8 mouse cellular contexts compared by ENCODE assay signal in the genomic region with DNA sequence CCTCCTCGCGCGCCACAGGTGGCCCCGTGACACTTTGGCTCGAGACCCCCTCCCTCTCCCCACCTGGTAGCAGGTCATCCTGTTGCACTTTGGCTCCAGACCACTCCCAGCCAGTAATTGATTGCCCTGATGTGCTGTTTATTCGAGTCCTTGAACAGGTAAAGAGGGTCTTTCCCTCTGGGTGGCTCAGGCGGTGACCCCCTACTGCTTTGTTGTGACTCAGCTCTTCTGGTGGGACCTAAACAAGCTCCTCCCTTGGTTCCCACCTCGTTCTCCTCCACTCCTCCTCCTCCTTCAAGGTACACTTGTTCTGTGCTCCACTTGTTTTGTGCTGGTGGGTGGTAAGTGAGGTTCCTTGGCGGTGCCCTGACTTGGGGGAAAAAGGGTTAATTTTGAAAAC. TPM values are rescaled to one million over a fixed set of nuclear protein-coding genes. Genes with fewer than 3 reads are reported as not detected.
DNase-seq lines count a peak whose midpoint lies in the region; ATAC-seq and TF ChIP-seq lines count a peak whose summit lies in the region.

No protein-coding gene starts in this region.

- no peak overlapping the region for H3K27ac ChIP-seq in thymus, adult 2 months (ENCODE audit: control insufficient read depth, insufficient read depth, low read length)
- no peak overlapping the region for H3K27ac ChIP-seq in limb, embryonic 15.5 days

- H3K27me3 ChIP-seq in thymus, adult 2 months (ENCODE audit: control insufficient read depth, insufficient read depth, low read length) = no peaks in the 10 kb centered on the region
- no peaks in the 10 kb centered on the region for H3K27me3 ChIP-seq in limb, embryonic 15.5 days

- TF ChIP-seq CTCF in thymus, adult 2 months (IDR thresholded peaks at IDR 0.05; ENCODE audit: borderline replicate concordance, control insufficient read depth, extremely low read depth, insufficient read depth, low read length, poor library complexity) = no peak

- peak; percentile 14 for DNase-seq in embryo, embryonic 10.5 days (ENCODE audit: low spot score)
- DNase-seq in embryo, embryonic 11 days = no peak
- DNase-seq in thymus, postnatal 4 days = peak; percentile 12
- no peak for DNase-seq in thymus, adult 2 months
- DNase-seq in layer of hippocampus, postnatal 14 days (ENCODE audit: low spot score in 2 of 2) = no peak
- no peak for DNase-seq in adrenal gland, adult 2 months
- no peak for DNase-seq in spleen, adult 18-20 months

- no peak overlapping the region for H3K9ac ChIP-seq in limb, embryonic 15.5 days

- WGBS in thymus, adult 2 months = 34% methylated on average over 9 of the region's 9 CpGs
- WGBS in limb, embryonic 15.5 days = 23% methylated on average over 9 of the region's 9 CpGs

- H3K4me2 ChIP-seq in limb, embryonic 15.5 days = peak overlapping the region; percentile 79

- no peak for TF ChIP-seq POLR2A in thymus, adult 2 months (IDR thresholded peaks at IDR 0.05; ENCODE audit: control insufficient read depth, extremely low read depth, insufficient read depth, low read length, poor library complexity)

- H3K4me3 ChIP-seq in thymus, adult 2 months (ENCODE audit: control insufficient read depth, insufficient read depth, low read length) = no peak overlapping the region
- H3K4me3 ChIP-seq in limb, embryonic 15.5 days = peak overlapping the region; percentile 60

- peaks cover 6% of the 10 kb centered on the region; the same call in 1 of the 2 replicates for H3K4me1 ChIP-seq in thymus, adult 2 months (replicated peaks; ENCODE audit: control insufficient read depth, insufficient read depth, low read length)
- peaks cover 2% of the 10 kb centered on the region; the same call in 1 of the 2 replicates for H3K4me1 ChIP-seq in limb, embryonic 15.5 days

- H3K9me3 ChIP-seq in limb, embryonic 15.5 days = no peaks in the 10 kb centered on the region

- no peaks in the 10 kb centered on the region for H3K36me3 ChIP-seq in thymus, adult 2 months (ENCODE audit: control insufficient read depth, insufficient read depth, low read length)
- no peaks in the 10 kb centered on the region for H3K36me3 ChIP-seq in limb, embryonic 15.5 days

- no peak for ATAC-seq in limb, embryonic 15.5 days (ENCODE audit: insufficient number of reproducible peaks, low FRiP score, low TSS enrichment, low read depth)

RNA-seq across cellular contexts. Expression of a gene that starts 1.8 kb away (rescaled TPM):
- polyA plus RNA-seq in thymus, adult 2 months (2012; rRNA removed) = 13.4 and 14.5 TPM in 2 replicates
- polyA plus RNA-seq in limb, embryonic 15.5 days (2015; fragmentation: Nextera tagmentation; extraction: Ambion mirVana) = 16.9 and 17.2 TPM in 2 replicates
- 10 to 100 TPM in 1 of 2 experiments, 1 to 10 TPM in 1; 9.9 to 17.0 TPM for total RNA-seq in layer of hippocampus, postnatal 14 days (2021)
- 10 to 100 TPM in 1 of 2 experiments, 1 to 10 TPM in 1; 7.4 to 12.3 TPM for total RNA-seq in adrenal gland, adult 2 months (2021)
- polyA plus RNA-seq in adrenal gland, adult 2 months (2012; rRNA removed) = 9.9 and 10.3 TPM in 2 replicates

Comparison
In these comparisons a context has a peak if more than half of its experiments do, and no peak if none do; other contexts are left out.
1. DNase-seq: peak in embryo, embryonic 10.5 days (single experiment) and thymus, postnatal 4 days (single experiment); none in embryo, embryonic 11 days (single experiment), thymus, adult 2 months (single experiment), layer of hippocampus, postnatal 14 days (0 of 2), adrenal gland, adult 2 months (single experiment) and spleen, adult 18-20 months (0 of 2).